Mouse (Mus musculus) hindbrain, postnatal 0 days (tissue): ENCODE measurements at regions not wholly inside any gene's neighbourhood (a gene's known extent, or its start where the extent isn't known, plus 50 kb on each side); places are given as distances from the start of the nearest gene placed in this dataset.

Experiments
- ATAC-seq: fragments of 200-750 bp; cut with Nextera tagmentation; 2 replicates; pipeline ENCODE4 v1.8.0; 2017; ENCODE audit warnings: mild to moderate bottlenecking, moderate TSS enrichment, moderate library complexity
- DNase-seq: peaks from one replicate; pipeline ENCODE4 v3.0.0-alpha.2; 2015; ENCODE audit warnings: low spot score
- H3K27ac ChIP-seq: fragments of 300-500 bp; sonication (generic); 2 replicates; pipeline ENCODE4 v1.5.1; 2014; ENCODE audit warnings: mild to moderate bottlenecking
- H3K27me3 ChIP-seq: fragments of 300-500 bp; sonication (generic); 2 replicates; pipeline ENCODE4 v1.6.1; 2014; ENCODE audit warnings: low read length, mixed read lengths; ENCODE audit not compliant: insufficient read depth
- H3K36me3 ChIP-seq: fragments of 300-500 bp; sonication (generic); 2 replicates; pipeline ENCODE4 v1.6.1; 2014; ENCODE audit warnings: low read length, mixed read lengths; ENCODE audit not compliant: insufficient read depth
- H3K4me1 ChIP-seq: fragments of 300-500 bp; sonication (generic); 2 replicates; pipeline ENCODE4 v1.6.1; 2014; ENCODE audit warnings: antibody characterized with exemption, low read length, mixed read lengths; ENCODE audit not compliant: insufficient read depth
- H3K4me2 ChIP-seq: fragments of 300-500 bp; sonication (generic); 2 replicates; pipeline ENCODE4 v1.6.1; 2014; ENCODE audit warnings: low read depth, mild to moderate bottlenecking, low read length, moderate library complexity, mixed read lengths
- H3K4me3 ChIP-seq: fragments of 300-500 bp; sonication (generic); 2 replicates; pipeline ENCODE4 v1.5.1; 2014; ENCODE audit warnings: low read length
- H3K9ac ChIP-seq: fragments of 300-500 bp; sonication (generic); replicated peaks from 2 replicates; pipeline ENCODE4 v1.6.1; 2014; ENCODE audit warnings: mild to moderate bottlenecking, low read length, moderate library complexity, mixed read lengths
- H3K9me3 ChIP-seq: fragments of 300-500 bp; sonication (generic); 2 replicates; pipeline ENCODE4 v1.6.1; 2016; ENCODE audit warnings: low read length, mixed read lengths
- CTCF ChIP-seq: IDR thresholded peaks from 2 replicates; pipeline ENCODE4 v1.5.1; 2016; ENCODE audit warnings: antibody characterized with exemption, control low read depth, low read depth
- WGBS: fragments of 180-500 bp; shearing (Covaris S2); extraction: QIAGEN DNeasy Blood & Tissue Kit; methylation state at CpG from one replicate; pipeline ENCODE4 v1.1.7; 2014; 5-methylcytosine and 5-hydroxymethylcytosine counted together

DNA sequence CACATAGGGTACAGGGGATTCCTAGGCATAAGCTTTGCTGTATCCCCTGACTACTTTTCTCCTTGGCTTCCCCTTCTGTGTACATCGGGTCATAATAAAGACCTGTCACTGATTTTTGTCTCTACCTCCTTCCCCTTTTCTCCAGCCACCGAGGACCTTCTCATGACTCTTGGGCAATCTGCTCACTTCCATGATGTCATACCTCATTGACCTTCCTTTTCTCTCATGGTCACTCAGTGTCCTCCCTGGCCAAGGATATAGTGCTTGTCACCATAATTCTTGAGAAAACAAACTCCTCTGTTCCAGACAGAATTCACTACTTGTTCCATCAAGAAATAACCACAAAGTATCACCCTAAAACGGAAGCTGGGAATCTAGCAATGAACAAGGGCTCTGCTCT, 60.6 kb upstream of the Rora start:
- H3K4me1 ChIP-seq, result no peaks in the 10 kb centered on the region
- H3K4me2 ChIP-seq, result no peak overlapping the region
- no peak overlapping the region for H3K9ac ChIP-seq
- DNase-seq, result no peak
- no peak for ATAC-seq
- TF ChIP-seq CTCF, result no peak
- no peaks in the 10 kb centered on the region for H3K9me3 ChIP-seq
- no peak overlapping the region for H3K4me3 ChIP-seq
- no peaks in the 10 kb centered on the region for H3K27me3 ChIP-seq
- H3K36me3 ChIP-seq, result no peaks in the 10 kb centered on the region
- H3K27ac ChIP-seq, result no peak overlapping the region
- 95% methylated on average over 3 of the region's 3 CpGs for WGBS

GRCm38 (mm10) chr9:68594586-68594985, 59.0 kb upstream of the Rora start:
- 64% methylated on average over 2 of the region's 2 CpGs for WGBS

More at GRCm38 (mm10) chr9:68594586-68594985, 59.0 kb upstream of the Rora start:
- H3K36me3 ChIP-seq, result no peaks in the 10 kb centered on the region
- H3K4me2 ChIP-seq, result no peak overlapping the region
- no peak for TF ChIP-seq CTCF
- H3K27me3 ChIP-seq, result no peaks in the 10 kb centered on the region
- ATAC-seq, result no peak
- no peak overlapping the region for H3K27ac ChIP-seq
- H3K9ac ChIP-seq, result no peak overlapping the region
- no peaks in the 10 kb centered on the region for H3K9me3 ChIP-seq
- no peaks in the 10 kb centered on the region for H3K4me1 ChIP-seq
- no peak overlapping the region for H3K4me3 ChIP-seq
- no peak for DNase-seq
